Mouse (Mus musculus) ES-E14 (cell line): ENCODE results near the gene Sned1. TPM values are rescaled to one million over a fixed set of nuclear protein-coding genes. Genes with fewer than 3 reads are reported as not detected.

Experiments
- DNase-seq: peaks from one replicate; pipeline ENCODE4 v3.0.0-alpha.2; 2013; ENCODE audit warnings: low read depth, low spot score
- H3K27ac ChIP-seq: 2 replicates; pipeline ENCODE4 v1.5.1; 2012; ENCODE audit warnings: low read depth, mild to moderate bottlenecking, low read length, moderate library complexity, mixed read lengths; ENCODE audit not compliant: poor library complexity, insufficient read depth, severe bottlenecking
- H3K36me3 ChIP-seq: 2 replicates; pipeline ENCODE4 v1.6.1; 2012; ENCODE audit warnings: mild to moderate bottlenecking, low read length, moderate library complexity, mixed read lengths; ENCODE audit not compliant: control insufficient read depth, poor library complexity, insufficient read depth, severe bottlenecking
- H3K4me1 ChIP-seq, 2 experiments: fragments of 150-350 bp in 1 of 2; sonication (generic) in 1 of 2; 2 replicates each; pipeline ENCODE4 v1.6.1; 2012; ENCODE audit warnings: low read length in 2 of 2, mild to moderate bottlenecking in 1 of 2, mixed read lengths in 1 of 2; ENCODE audit not compliant: control insufficient read depth in 2 of 2, insufficient read depth in 2 of 2, poor library complexity in 1 of 2
- H3K4me3 ChIP-seq, 2 experiments: fragments of 150-350 bp in 1 of 2; sonication (generic) in 1 of 2; 2 replicates each; pipeline ENCODE4 v1.5.1; 2012; ENCODE audit warnings: low read length in 2 of 2, low read depth in 1 of 2, mild to moderate bottlenecking in 1 of 2, mixed read lengths in 1 of 2; ENCODE audit not compliant: insufficient read depth in 1 of 2, poor library complexity in 1 of 2, severe bottlenecking in 1 of 2
- H3K9ac ChIP-seq: 2 replicates; pipeline ENCODE4 v1.6.1; 2012; ENCODE audit warnings: low read depth, mild to moderate bottlenecking, low read length, mixed read lengths; ENCODE audit not compliant: poor library complexity, insufficient read depth, severe bottlenecking
- H3K9me3 ChIP-seq: fragments of 150-350 bp; sonication (generic); 2 replicates; pipeline ENCODE4 v1.6.1; 2012; ENCODE audit warnings: low read depth, mild to moderate bottlenecking, low read length; ENCODE audit not compliant: control insufficient read depth, insufficient read depth
- CHD2 ChIP-seq: IDR thresholded peaks from 2 replicates; pipeline ENCODE4 v1.6.1; 2014; ENCODE audit warnings: mild to moderate bottlenecking, low read depth, low read length, inconsistent platforms
- HCFC1 ChIP-seq: IDR thresholded peaks from 2 replicates; pipeline ENCODE4 v1.6.1; 2012; ENCODE audit warnings: low read length, inconsistent platforms, borderline replicate concordance; ENCODE audit not compliant: insufficient read depth
- MAFK ChIP-seq: IDR thresholded peaks from 2 replicates; pipeline ENCODE4 v1.6.1; 2014; ENCODE audit warnings: mild to moderate bottlenecking, low read depth, low read length, inconsistent platforms; ENCODE audit not compliant: insufficient read depth
- ZC3H11A ChIP-seq: IDR thresholded peaks from 2 replicates; pipeline ENCODE4 v1.6.1; 2012; ENCODE audit warnings: low read depth, mild to moderate bottlenecking, inconsistent platforms, low read length, borderline replicate concordance
- ZNF384 ChIP-seq: IDR thresholded peaks from 2 replicates; pipeline ENCODE4 v1.6.1; 2012; ENCODE audit warnings: low read depth, low read length, inconsistent platforms
- in situ Hi-C, 2 experiments: fragments of 600-800 bp; cut with MboI; formaldehyde crosslinking; loops; one replicate each; pipeline ENCODE4 v1.15.1; 2025; ENCODE audit warnings: low sequenced_read_pairs in 2 of 2, inconsistent platforms in 1 of 2; ENCODE audit not compliant: unreplicated experiment in 2 of 2
- total RNA-seq: library from RNA; depleted of rRNA; stranded (reverse); fragments of 300-350 nt; gene quantifications from 2 replicates; pipeline ENCODE4 v1.2.3, GENCODE M21; 2012; rRNA removed

Sned1 gene
- total RNA-seq, 1 experiment, result 11.8 TPM

DNA sequence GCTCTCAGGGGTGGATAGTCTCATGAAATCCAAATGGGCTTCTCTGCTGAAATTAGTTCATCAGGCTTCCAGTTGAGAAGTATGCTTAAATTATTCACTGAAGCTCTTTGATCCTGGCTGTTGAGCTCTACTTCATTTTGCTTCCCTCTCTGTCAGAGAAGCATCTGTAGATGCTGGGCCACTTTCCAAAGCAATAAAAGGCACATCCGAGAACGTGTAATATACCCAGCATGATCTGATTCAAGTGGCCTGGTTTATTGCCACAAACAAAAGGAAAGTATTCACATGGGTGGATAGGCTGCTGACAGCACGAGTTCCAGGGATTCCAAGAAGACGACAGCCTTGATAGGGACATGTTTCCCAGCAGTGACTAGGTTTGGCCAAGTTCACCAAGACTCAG is 114.1 kb downstream of the Sned1 start:
- TF ChIP-seq MAFK, result no peak
- TF ChIP-seq ZC3H11A, result no peak
- TF ChIP-seq CHD2, result no peak
- TF ChIP-seq HCFC1, result no peak
- TF ChIP-seq ZNF384, result no peak
- Histone ChIP-seq H3K36me3 (peaks cover 29% of the 10 kb centered on the region), H3K27ac (no peak overlapping the region), H3K9me3 (no peaks in the 10 kb centered on the region), H3K4me1 (no peaks in the 10 kb centered on the region), H3K4me3 (no peak overlapping the region), H3K9ac (no peak overlapping the region)
- no peak for DNase-seq
- in situ Hi-C loops, result no loop called here

Other genes starting within 250 kb of the Sned1 start
- not detected in 2 replicates for gene Aqp12, start 229.5 kb upstream of the Sned1 start, total RNA-seq
- gene Kif1a, start 133.9 kb upstream of the Sned1 start, total RNA-seq, result 8.2 and 10.2 TPM in 2 replicates
- gene Agxt, start 100.6 kb upstream of the Sned1 start, total RNA-seq, result not detected in 2 replicates
- 0.62 and 0.90 TPM in 2 replicates for gene 2310007B03Rik, start 74.9 kb upstream of the Sned1 start, total RNA-seq
- gene Crocc2, start 67.1 kb upstream of the Sned1 start, total RNA-seq, result 3.1 and 3.2 TPM in 2 replicates
- gene Mterf4, start 70.1 kb downstream of the Sned1 start, total RNA-seq, result 38.7 and 38.9 TPM in 2 replicates
- gene Ppp1r7, start 107.0 kb downstream of the Sned1 start, total RNA-seq, result 18.6 and 22.0 TPM in 2 replicates
- 34.4 and 36.8 TPM in 2 replicates for gene Pask, start 107.6 kb downstream of the Sned1 start, total RNA-seq
- 0.13 and 0.21 TPM in 2 replicates for gene Ano7, start 138.1 kb downstream of the Sned1 start, total RNA-seq
- 85.7 and 147 TPM in 2 replicates for gene Hdlbp, start 243.0 kb downstream of the Sned1 start, total RNA-seq